Mouse (Mus musculus): ENCODE data around the gene Tmpo.

GRCm38 (mm10) chr10:91171455-91172328 is 9.4 kb downstream of the Tmpo start:
- TF ChIP-seq POLR2A (IDR thresholded peaks at IDR 0.05; ENCODE audit: control insufficient read depth, extremely low read depth, insufficient read depth, low read length, poor library complexity) (peak; percentile 98), CTCF (IDR thresholded peaks at IDR 0.05; ENCODE audit: borderline replicate concordance, control insufficient read depth, extremely low read depth, insufficient read depth, low read length, poor library complexity) (no peak)
